Mouse (Mus musculus) embryonic facial prominence, embryonic 11.5 days (tissue): ENCODE measurements around the gene Mettl7b. TPM values are rescaled to one million over a fixed set of nuclear protein-coding genes. Genes with fewer than 3 reads are reported as not detected.

Experiments used
- polyA plus RNA-seq: library from polyadenylated mRNA; unstranded; fragments of >200 nt; fragmentation: Nextera tagmentation; extraction: Ambion mirVana; gene quantifications from 2 replicates; pipeline ENCODE4 v1.2.1, GENCODE M21; 2014

The Mettl7b gene
- polyA plus RNA-seq, 1 experiment from 2014 or later: not detected

Other genes starting within 250 kb of the Mettl7b start
- gene Dgka, start 216.1 kb downstream of the Mettl7b start, polyA plus RNA-seq: 5.9 and 8.0 TPM in 2 replicates
- 45.9 TPM in 2 replicates for gene Pym1, start 213.1 kb downstream of the Mettl7b start, polyA plus RNA-seq
- 0.21 and 0.24 TPM in 2 replicates for gene Mmp19, start 170.1 kb downstream of the Mettl7b start, polyA plus RNA-seq
- 33.8 and 35.0 TPM in 2 replicates for gene Dnajc14, start 156.9 kb downstream of the Mettl7b start, polyA plus RNA-seq
- 14.2 and 14.8 TPM in 2 replicates for gene Tmem198b, start 156.6 kb downstream of the Mettl7b start, polyA plus RNA-seq
- 279 and 318 TPM in 2 replicates for gene Sarnp, start 143.7 kb downstream of the Mettl7b start, polyA plus RNA-seq
- 47.7 and 48.0 TPM in 2 replicates for gene Ormdl2, start 139.3 kb downstream of the Mettl7b start, polyA plus RNA-seq
- 10.5 and 10.9 TPM in 2 replicates for gene Gdf11, start 69.3 kb downstream of the Mettl7b start, polyA plus RNA-seq
- 324 and 334 TPM in 2 replicates for gene Cd63, start 60.0 kb downstream of the Mettl7b start, polyA plus RNA-seq
- gene Rdh5, start 38.1 kb downstream of the Mettl7b start, polyA plus RNA-seq: 9.2 and 11.4 TPM in 2 replicates
- gene Bloc1s1, start 37.0 kb downstream of the Mettl7b start, polyA plus RNA-seq: 196 and 213 TPM in 2 replicates
- gene Itga7, start 27.2 kb downstream of the Mettl7b start, polyA plus RNA-seq: 2.3 and 2.7 TPM in 2 replicates
- gene Olfr9, start 28.4 kb upstream of the Mettl7b start, polyA plus RNA-seq: not detected in 2 replicates
- gene Olfr763, start 49.8 kb upstream of the Mettl7b start, polyA plus RNA-seq: not detected in 2 replicates
- gene Olfr764-ps1, start 78.9 kb upstream of the Mettl7b start, polyA plus RNA-seq: not detected in 2 replicates
- not detected in 2 replicates for gene Olfr765, start 89.0 kb upstream of the Mettl7b start, polyA plus RNA-seq
- gene Olfr766-ps1, start 108.0 kb upstream of the Mettl7b start, polyA plus RNA-seq: not detected in 2 replicates
- gene Olfr767, start 121.9 kb upstream of the Mettl7b start, polyA plus RNA-seq: not detected in 2 replicates
- not detected in 2 replicates for gene Olfr768, start 138.4 kb upstream of the Mettl7b start, polyA plus RNA-seq
- gene Olfr769, start 156.9 kb upstream of the Mettl7b start, polyA plus RNA-seq: not detected in 2 replicates
- not detected in 2 replicates for gene Olfr770, start 178.0 kb upstream of the Mettl7b start, polyA plus RNA-seq
- gene Olfr771, start 203.8 kb upstream of the Mettl7b start, polyA plus RNA-seq: not detected in 2 replicates
- gene Olfr772, start 216.9 kb upstream of the Mettl7b start, polyA plus RNA-seq: not detected in 2 replicates
- not detected in 2 replicates for gene Olfr773, start 226.4 kb upstream of the Mettl7b start, polyA plus RNA-seq